Mouse (Mus musculus): Measurements from ENCODE around the gene Sema6d. TPM values are rescaled to one million over a fixed set of nuclear protein-coding genes. Genes with fewer than 3 reads are reported as not detected.

Sema6d gene
- total and polyA plus RNA-seq, 3 experiments, result 0.05 TPM; not detected in 2

GRCm38 (mm10) chr2:124208251-124208650 is 118.5 kb downstream of the Sema6d start:
- H3K4me1 ChIP-seq (ENCODE audit: insufficient read depth, low read depth, low read length), result no peaks in the 10 kb centered on the region
- ATAC-seq (ENCODE audit: extremely low read depth, insufficient number of reproducible peaks, low FRiP score, poor library complexity, severe bottlenecking), result no peak
- TF ChIP-seq GATA1 (IDR thresholded peaks at IDR 0.05; ENCODE audit: borderline replicate concordance, low read length) (no peak), GATA2 (IDR thresholded peaks at IDR 0.05; ENCODE audit: borderline replicate concordance, low read depth, low read length) (no peak)

GRCm38 (mm10) chr2:124223559-124223958 is 133.8 kb downstream of the Sema6d start:
- Histone ChIP-seq H3K4me1 (ENCODE audit: insufficient read depth, low read depth, low read length) (no peaks in the 10 kb centered on the region), H3K36me3 (replicated peaks) (no peaks in the 10 kb centered on the region), H3K27me3 (ENCODE audit: insufficient read depth, low read length) (no peaks in the 10 kb centered on the region), H3K4me3 (ENCODE audit: low read depth, low read length) (no peak overlapping the region), H3K9me3 (replicated peaks) (peaks cover 7% of the 10 kb centered on the region; the same call in 1 of the 2 replicates)
- ATAC-seq (ENCODE audit: extremely low read depth, insufficient number of reproducible peaks, low FRiP score, poor library complexity, severe bottlenecking), result no peak
- TF ChIP-seq CTCF (IDR thresholded peaks at IDR 0.05; ENCODE audit: low read depth, low read length), result no peak
- no peak for DNase-seq (ENCODE audit: low spot score)

More at GRCm38 (mm10) chr2:124208251-124208650, 118.5 kb downstream of the Sema6d start:
- H3K9me3 ChIP-seq (replicated peaks), result peaks cover 30% of the 10 kb centered on the region
- H3K36me3 ChIP-seq (replicated peaks), result no peaks in the 10 kb centered on the region
- H3K4me3 ChIP-seq (ENCODE audit: low read depth, low read length), result no peak overlapping the region
- no peaks in the 10 kb centered on the region for H3K27me3 ChIP-seq (ENCODE audit: insufficient read depth, low read length)
- DNase-seq (ENCODE audit: low spot score), result no peak

DNA sequence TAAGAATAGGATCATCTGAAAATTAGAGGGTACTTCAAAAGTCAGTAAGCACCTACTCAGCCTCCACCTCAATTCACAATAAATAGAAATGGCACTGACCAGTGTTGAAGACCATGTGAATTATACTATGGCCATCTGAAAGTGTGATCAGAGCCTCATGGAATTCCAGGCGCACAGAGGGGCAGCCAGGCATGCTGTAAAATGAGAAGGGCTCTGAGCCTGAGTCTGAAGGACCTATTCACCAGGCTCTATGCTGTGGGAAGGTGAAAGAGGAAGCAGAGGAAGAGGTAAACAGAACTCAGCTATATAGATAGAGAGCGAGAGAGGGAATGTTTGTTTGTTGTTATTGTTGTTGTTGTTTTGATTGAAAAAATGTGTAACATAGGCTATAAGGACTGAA is 134.6 kb downstream of the Sema6d start:
- no peak for TF ChIP-seq POLR2AphosphoS5 (IDR thresholded peaks at IDR 0.05; ENCODE audit: insufficient replicate concordance, low read depth, low read length)
- no peak for TF ChIP-seq GATA2 (IDR thresholded peaks at IDR 0.05; ENCODE audit: borderline replicate concordance, low read depth, low read length)
- TF ChIP-seq TAL1 (conservative IDR thresholded peaks at IDR 0.05; ENCODE audit: low read depth, low read length), result no peak
- no peak for TF ChIP-seq GATA1 (IDR thresholded peaks at IDR 0.05; ENCODE audit: borderline replicate concordance, low read length)
- no peak for TF ChIP-seq CTCF (IDR thresholded peaks at IDR 0.05; ENCODE audit: low read depth, low read length)
- no peak for ATAC-seq (ENCODE audit: extremely low read depth, insufficient number of reproducible peaks, low FRiP score, poor library complexity, severe bottlenecking)

DNA sequence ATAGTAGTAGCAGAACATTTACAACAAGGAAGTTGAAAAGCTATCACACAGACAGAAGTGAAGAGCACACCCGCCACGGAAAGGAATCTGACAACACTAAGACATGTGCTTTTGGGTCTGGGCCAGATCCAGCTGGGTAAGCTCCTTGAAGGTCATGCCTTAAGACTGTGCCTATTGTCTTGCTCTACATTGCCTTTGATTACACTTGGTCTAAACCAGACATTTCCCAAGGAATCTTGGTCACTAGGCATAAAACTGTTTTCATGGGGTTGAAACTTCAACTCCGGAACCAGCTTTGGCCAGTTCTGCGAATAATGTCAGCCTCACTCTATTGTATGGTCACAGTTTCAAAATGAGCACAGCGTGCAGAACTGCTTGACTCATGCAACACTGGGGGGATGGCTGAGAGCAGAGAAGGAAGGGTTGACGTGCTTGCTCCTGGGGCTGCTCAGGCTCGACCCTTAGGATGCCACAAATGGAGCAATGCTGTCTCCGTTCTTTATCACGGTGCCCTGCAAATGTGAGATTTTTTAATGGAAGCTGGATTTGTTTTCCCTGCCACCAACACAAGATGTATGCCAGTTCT is 145.0 kb downstream of the Sema6d start:
- H3K27me3 ChIP-seq (ENCODE audit: insufficient read depth, low read length), result no peaks in the 10 kb centered on the region
- no peaks in the 10 kb centered on the region for H3K36me3 ChIP-seq (replicated peaks)
- H3K4me3 ChIP-seq (ENCODE audit: low read depth, low read length), result no peak overlapping the region
- no peak for ATAC-seq (ENCODE audit: extremely low read depth, insufficient number of reproducible peaks, low FRiP score, poor library complexity, severe bottlenecking)
- no peak for DNase-seq (ENCODE audit: low spot score)
- TF ChIP-seq GATA1 (IDR thresholded peaks at IDR 0.05; ENCODE audit: borderline replicate concordance, low read length), result no peak
- H3K4me1 ChIP-seq (ENCODE audit: insufficient read depth, low read depth, low read length), result no peaks in the 10 kb centered on the region
- peaks cover 17% of the 10 kb centered on the region for H3K9me3 ChIP-seq (replicated peaks)

More for the DNA sequence above, 134.6 kb downstream of the Sema6d start:
- no peak overlapping the region for H3K4me3 ChIP-seq (ENCODE audit: low read depth, low read length)
- no peak for DNase-seq (ENCODE audit: low spot score)
- no peaks in the 10 kb centered on the region for H3K27me3 ChIP-seq (ENCODE audit: insufficient read depth, low read length)
- H3K36me3 ChIP-seq (replicated peaks), result no peaks in the 10 kb centered on the region
- no peaks in the 10 kb centered on the region for H3K4me1 ChIP-seq (ENCODE audit: insufficient read depth, low read depth, low read length)
- peaks cover 7% of the 10 kb centered on the region; the same call in 1 of the 2 replicates for H3K9me3 ChIP-seq (replicated peaks)

DNA sequence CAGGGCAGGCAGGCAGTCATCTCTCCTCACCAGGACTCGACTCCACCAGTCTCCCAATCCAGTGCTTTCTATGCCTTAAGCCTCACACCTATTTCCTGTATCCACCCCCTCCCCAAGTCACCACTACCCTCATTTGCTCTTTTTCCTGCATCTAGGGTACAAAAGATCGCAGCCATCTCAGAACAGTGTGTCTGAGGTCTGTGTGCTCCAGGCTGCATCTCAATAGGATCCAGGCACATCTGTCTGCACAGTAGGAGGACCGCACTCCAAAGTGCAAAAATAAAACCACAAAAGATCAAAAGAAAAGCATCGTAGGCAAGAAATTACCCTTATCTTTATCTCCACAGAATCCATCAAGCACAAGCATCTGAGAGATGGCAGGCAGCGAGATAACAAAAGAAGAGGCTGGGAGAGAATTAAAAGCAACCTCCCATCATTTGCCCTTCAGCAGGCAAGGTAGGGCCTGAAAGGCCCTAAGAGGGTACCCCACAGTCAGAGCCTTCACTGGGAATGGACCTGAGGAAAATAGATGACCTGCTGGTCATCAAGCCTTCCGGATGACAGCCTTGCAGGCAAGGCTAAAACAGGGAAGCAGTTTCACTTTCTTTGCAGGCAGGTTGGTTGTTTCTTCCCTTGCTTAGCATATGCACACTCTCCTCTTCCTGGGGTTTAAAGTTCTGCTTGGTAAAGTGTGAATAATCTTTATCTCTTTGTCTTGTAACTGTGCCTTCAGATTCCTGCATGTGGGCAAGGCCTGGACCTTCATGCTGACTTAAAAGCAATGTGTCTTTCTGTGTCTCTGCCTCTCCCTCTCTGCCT is 145.7 kb downstream of the Sema6d start:
- Histone ChIP-seq H3K36me3 (replicated peaks) (no peaks in the 10 kb centered on the region), H3K9me3 (replicated peaks) (peaks cover 17% of the 10 kb centered on the region), H3K4me3 (ENCODE audit: low read depth, low read length) (no peak overlapping the region), H3K4me1 (ENCODE audit: insufficient read depth, low read depth, low read length) (no peaks in the 10 kb centered on the region), H3K27me3 (ENCODE audit: insufficient read depth, low read length) (no peaks in the 10 kb centered on the region)
- no peak for DNase-seq (ENCODE audit: low spot score)
- no peak for TF ChIP-seq CTCF (IDR thresholded peaks at IDR 0.05; ENCODE audit: low read depth, low read length)
- no peak for TF ChIP-seq TAL1 (conservative IDR thresholded peaks at IDR 0.05; ENCODE audit: low read depth, low read length)
- no peak for TF ChIP-seq GATA2 (IDR thresholded peaks at IDR 0.05; ENCODE audit: borderline replicate concordance, low read depth, low read length)
- TF ChIP-seq POLR2AphosphoS5 (IDR thresholded peaks at IDR 0.05; ENCODE audit: insufficient replicate concordance, low read depth, low read length), result no peak
- no peak for TF ChIP-seq GATA1 (IDR thresholded peaks at IDR 0.05; ENCODE audit: borderline replicate concordance, low read length)
- no peak for ATAC-seq (ENCODE audit: extremely low read depth, insufficient number of reproducible peaks, low FRiP score, poor library complexity, severe bottlenecking)

GRCm38 (mm10) chr2:124236831-124237230 is 147.1 kb downstream of the Sema6d start:
- TF ChIP-seq TAL1 (conservative IDR thresholded peaks at IDR 0.05; ENCODE audit: low read depth, low read length), result no peak
- no peak for TF ChIP-seq GATA2 (IDR thresholded peaks at IDR 0.05; ENCODE audit: borderline replicate concordance, low read depth, low read length)
- TF ChIP-seq CTCF (IDR thresholded peaks at IDR 0.05; ENCODE audit: low read depth, low read length), result no peak
- no peak for TF ChIP-seq POLR2AphosphoS5 (IDR thresholded peaks at IDR 0.05; ENCODE audit: insufficient replicate concordance, low read depth, low read length)
- TF ChIP-seq GATA1 (IDR thresholded peaks at IDR 0.05; ENCODE audit: borderline replicate concordance, low read length), result no peak
- H3K4me3 ChIP-seq (ENCODE audit: low read depth, low read length), result no peak overlapping the region
- H3K36me3 ChIP-seq (replicated peaks), result no peaks in the 10 kb centered on the region
- H3K4me1 ChIP-seq (ENCODE audit: insufficient read depth, low read depth, low read length), result no peaks in the 10 kb centered on the region
- DNase-seq (ENCODE audit: low spot score) (no peak), ATAC-seq (ENCODE audit: extremely low read depth, insufficient number of reproducible peaks, low FRiP score, poor library complexity, severe bottlenecking) (no peak)
- peaks cover 17% of the 10 kb centered on the region for H3K9me3 ChIP-seq (replicated peaks)
- no peaks in the 10 kb centered on the region for H3K27me3 ChIP-seq (ENCODE audit: insufficient read depth, low read length)
